Mouse (Mus musculus) kidney, postnatal 14 days (tissue): ENCODE measurements at regions not wholly inside any gene's neighbourhood (a gene's known extent, or its start where the extent isn't known, plus 50 kb on each side); places are given as distances from the start of the nearest gene placed in this dataset.
"Not testable (repeated sequence)": the region's sequence is repeated elsewhere in the genome, so short reads cannot be mapped to it uniquely, and the experiment has no call there.

Experiments used
- DNase-seq: peaks from one replicate; pipeline ENCODE4 v3.0.0; 2022; ENCODE audit warnings: mixed read lengths

DNA sequence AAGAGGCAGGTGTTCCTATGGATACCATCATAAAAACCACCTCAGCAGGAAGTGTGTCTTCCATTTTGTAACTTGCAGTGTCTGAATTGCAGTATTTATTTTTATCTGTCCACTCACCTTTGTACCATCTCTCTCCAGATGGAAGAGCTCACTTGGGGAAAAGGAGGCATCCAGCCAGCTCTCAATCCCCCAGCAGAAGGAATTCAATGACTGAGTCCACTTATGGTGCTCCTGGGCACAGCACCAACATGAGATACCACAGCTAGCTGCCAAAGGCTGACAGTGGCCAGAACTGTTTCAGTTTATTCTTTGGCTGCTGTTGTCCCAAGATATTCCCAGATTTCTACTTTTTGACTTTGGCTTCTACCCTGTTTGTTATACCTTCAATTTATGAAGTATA is 136.6 kb upstream of the Rps6ka3 start:
- DNase-seq = no peak

DNA sequence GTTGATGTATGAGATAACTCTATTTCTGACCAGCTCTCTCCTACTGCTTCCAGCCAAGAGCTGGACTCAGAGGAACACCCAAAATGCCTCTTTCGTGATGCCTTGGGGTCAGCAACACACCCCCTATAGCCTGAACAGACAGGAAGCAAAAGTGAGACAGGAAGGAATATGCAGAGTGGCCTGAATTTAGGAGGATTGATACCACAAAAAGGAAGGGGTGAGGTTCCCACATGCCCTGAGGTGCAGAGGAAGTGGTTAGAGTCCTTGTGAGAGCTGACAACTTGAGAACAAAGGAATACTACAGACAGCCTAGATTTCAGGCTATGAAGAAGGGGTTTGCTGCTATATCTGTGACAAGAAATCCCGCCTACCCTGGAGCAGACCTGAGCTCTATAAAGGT is 129.6 kb upstream of the Rps6ka3 start:
- no peak for DNase-seq

GRCm38 (mm10) chrX:159110651-159111050 is 99.5 kb upstream of the Rps6ka3 start:
- DNase-seq = not testable (repeated sequence)

- no peak for DNase-seq
Measured at GRCm38 (mm10) chrX:159116210-159116609, 93.9 kb upstream of the Rps6ka3 start.

DNA sequence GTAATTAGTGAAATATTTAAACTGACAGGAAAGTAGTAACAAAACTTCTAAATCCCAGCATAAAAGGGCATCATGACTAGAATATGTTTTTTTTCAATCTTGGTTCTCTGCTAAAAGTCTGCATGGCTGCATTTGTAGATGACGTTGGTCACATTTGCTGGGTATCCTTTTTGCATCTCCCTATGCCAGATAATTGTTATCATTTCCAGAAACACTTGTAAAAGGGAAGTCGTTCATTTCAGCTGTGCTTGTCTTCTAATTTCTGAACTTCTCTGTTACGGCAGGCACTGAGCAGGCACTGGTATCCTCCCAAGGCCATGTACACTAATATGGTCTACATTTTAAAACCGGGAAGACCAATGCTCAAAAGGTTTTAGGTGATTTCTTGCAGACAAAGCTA is 69.6 kb upstream of the Rps6ka3 start:
- no peak for DNase-seq

- DNase-seq = no peak
Measured at GRCm38 (mm10) chrX:159143278-159143677, 66.8 kb upstream of the Rps6ka3 start.

- no peak for DNase-seq
Measured at GRCm38 (mm10) chrX:159144674-159145073, 65.4 kb upstream of the Rps6ka3 start.

DNA sequence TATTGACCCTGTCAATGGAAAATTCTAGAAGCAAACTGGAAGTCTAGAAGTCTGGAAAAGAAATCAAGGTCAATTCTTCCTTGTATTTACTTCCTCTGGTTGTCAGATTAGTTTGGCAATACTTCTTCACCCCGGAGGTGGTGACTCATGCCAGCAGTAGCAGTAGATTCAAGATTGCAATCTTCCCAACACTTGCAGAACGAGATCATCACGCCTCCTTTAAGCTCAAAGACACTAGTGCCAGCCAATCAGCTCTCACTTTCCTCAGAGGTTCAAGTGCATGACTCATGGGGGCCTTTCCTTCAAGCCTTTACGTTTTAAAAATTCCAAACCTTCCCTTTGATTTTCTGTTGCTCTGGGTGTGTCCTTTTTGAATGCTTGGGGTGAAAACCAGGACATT is 64.9 kb upstream of the Rps6ka3 start:
- DNase-seq = no peak

- DNase-seq = no peak
Measured at GRCm38 (mm10) chrX:159155786-159156185, 54.3 kb upstream of the Rps6ka3 start.

DNA sequence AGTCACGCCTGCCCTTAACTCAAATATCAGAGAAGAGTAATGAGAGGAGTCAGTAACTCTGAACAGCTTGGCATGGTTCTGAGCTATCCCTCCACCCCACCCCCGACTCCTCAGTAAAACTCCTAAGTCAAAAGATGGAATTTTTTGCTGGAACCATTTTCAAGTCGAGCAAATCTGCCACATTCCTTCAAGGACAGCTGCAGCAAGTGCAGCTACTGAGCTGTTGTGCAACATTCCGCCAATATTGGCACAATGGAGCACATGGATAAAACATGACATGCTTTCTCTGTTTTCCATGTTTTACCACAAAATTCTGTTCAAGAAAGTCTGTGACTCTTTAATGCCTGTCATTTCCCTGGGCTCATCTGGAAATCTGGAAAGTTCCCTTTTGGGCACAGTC is 53.1 kb upstream of the Rps6ka3 start:
- DNase-seq = no peak

- DNase-seq = no peak
Measured at GRCm38 (mm10) chrX:159159727-159160126, 50.4 kb upstream of the Rps6ka3 start.
